Mouse (Mus musculus): Measurements from ENCODE around the gene Lmtk3. TPM values are rescaled to one million over a fixed set of nuclear protein-coding genes. Genes with fewer than 3 reads are reported as not detected.
A peak's percentile ranks its signal among the peaks of the same experiment; 100 is the strongest.

Lmtk3 gene
- total RNA-seq, 2 experiments from 2014 or later: 0.19 TPM; not detected in 1

- no peak for DNase-seq
Measured at GRCm38 (mm10) chr7:45784524-45785372, 1.2 kb downstream of the Lmtk3 start, which contains the start of gene Sult2b1. Gene Sult2b1 (minus strand): TSS chr7:45784669.

- no peak for DNase-seq
Measured at GRCm38 (mm10) chr7:45785388-45786135, 2.0 kb downstream of the Lmtk3 start.

- DNase-seq: no peak
Measured at GRCm38 (mm10) chr7:45786136-45786578, 2.6 kb downstream of the Lmtk3 start.

GRCm38 (mm10) chr7:45786661-45787413 lies 3.3 kb downstream of the Lmtk3 start:
- no peak for DNase-seq

GRCm38 (mm10) chr7:45787642-45788041 lies 4.1 kb downstream of the Lmtk3 start:
- DNase-seq: no peak

- DNase-seq: no peak
Measured at GRCm38 (mm10) chr7:45790721-45791120, 7.2 kb downstream of the Lmtk3 start.

- DNase-seq: no peak
Measured at GRCm38 (mm10) chr7:45791756-45792490, 8.4 kb downstream of the Lmtk3 start.

- DNase-seq: no peak
Measured at GRCm38 (mm10) chr7:45793240-45793639, 9.7 kb downstream of the Lmtk3 start.

- DNase-seq: no peak
Measured at GRCm38 (mm10) chr7:45793969-45794585, 10.5 kb downstream of the Lmtk3 start.

GRCm38 (mm10) chr7:45794971-45795370 lies 11.4 kb downstream of the Lmtk3 start:
- DNase-seq: no peak

- no peak for DNase-seq
Measured at GRCm38 (mm10) chr7:45796950-45797349, 13.4 kb downstream of the Lmtk3 start.

- DNase-seq: no peak
Measured at GRCm38 (mm10) chr7:45797661-45798510, 14.3 kb downstream of the Lmtk3 start.

GRCm38 (mm10) chr7:45798511-45798836 lies 14.9 kb downstream of the Lmtk3 start:
- no peak for DNase-seq

- DNase-seq: no peak
Measured at GRCm38 (mm10) chr7:45798931-45799330, 15.4 kb downstream of the Lmtk3 start.

- DNase-seq: no peak
Measured at GRCm38 (mm10) chr7:45800001-45800400, 16.5 kb downstream of the Lmtk3 start.

- no peak for DNase-seq
Measured at GRCm38 (mm10) chr7:45800546-45801204, 17.1 kb downstream of the Lmtk3 start.

GRCm38 (mm10) chr7:45801348-45801747 lies 17.8 kb downstream of the Lmtk3 start:
- peak; percentile 82 for DNase-seq

GRCm38 (mm10) chr7:45802551-45802950 lies 19.0 kb downstream of the Lmtk3 start:
- DNase-seq: no peak

GRCm38 (mm10) chr7:45805941-45806340 lies 22.4 kb downstream of the Lmtk3 start:
- DNase-seq: no peak

- no peak for DNase-seq
Measured at GRCm38 (mm10) chr7:45808471-45808870, 24.9 kb downstream of the Lmtk3 start.
